Mouse (Mus musculus) limb, embryonic 12.5 days (tissue): ENCODE measurements around the gene Arl15. TPM values are rescaled to one million over a fixed set of nuclear protein-coding genes. Genes with fewer than 3 reads are reported as not detected.

Source experiments
- ATAC-seq: fragments of 200-750 bp; cut with Nextera tagmentation; 2 replicates; pipeline ENCODE4 v1.8.0; 2017; ENCODE audit warnings: low read depth, moderate TSS enrichment; ENCODE audit not compliant: insufficient number of reproducible peaks, insufficient read depth, low FRiP score, low TSS enrichment
- H3K27ac ChIP-seq: fragments of 300-500 bp; sonication (generic); 2 replicates; pipeline ENCODE4 v1.5.1; 2016; ENCODE audit warnings: mild to moderate bottlenecking, moderate library complexity
- H3K27me3 ChIP-seq: fragments of 300-500 bp; sonication (generic); 2 replicates; pipeline ENCODE4 v1.6.1; 2016; ENCODE audit warnings: mild to moderate bottlenecking, moderate library complexity
- H3K36me3 ChIP-seq: fragments of 300-500 bp; sonication (generic); 2 replicates; pipeline ENCODE4 v1.6.1; 2016; ENCODE audit warnings: mild to moderate bottlenecking, moderate library complexity
- H3K4me1 ChIP-seq: fragments of 300-500 bp; sonication (generic); replicated peaks from 2 replicates; pipeline ENCODE4 v1.6.1; 2016
- H3K4me2 ChIP-seq: fragments of 300-500 bp; sonication (generic); 2 replicates; pipeline ENCODE4 v1.6.1; 2016; ENCODE audit warnings: mild to moderate bottlenecking, moderate library complexity
- H3K4me3 ChIP-seq: fragments of 300-500 bp; sonication (generic); replicated peaks from 2 replicates; pipeline ENCODE4 v1.5.1; 2016; ENCODE audit warnings: mild to moderate bottlenecking
- H3K9ac ChIP-seq: fragments of 300-500 bp; sonication (generic); replicated peaks from 2 replicates; pipeline ENCODE4 v1.6.1; 2016; ENCODE audit warnings: mild to moderate bottlenecking, moderate library complexity
- H3K9me3 ChIP-seq: fragments of 300-500 bp; sonication (generic); 2 replicates; pipeline ENCODE4 v1.6.1; 2016; ENCODE audit warnings: mild to moderate bottlenecking, moderate library complexity
- WGBS: fragments of 180-500 bp; shearing (Covaris S2); methylation state at CpG from one replicate; pipeline ENCODE4 v1.1.7; 2016; 5-methylcytosine and 5-hydroxymethylcytosine counted together
- polyA plus RNA-seq: library from polyadenylated mRNA; unstranded; fragments of >200 nt; fragmentation: Nextera tagmentation; extraction: Ambion mirVana; gene quantifications from 2 replicates; pipeline ENCODE4 v1.2.1, GENCODE M21; 2016

Arl15 gene
- polyA plus RNA-seq, 1 experiment from 2014 or later, result 17.4 TPM

GRCm38 (mm10) chr13:113972401-113972800, 178.1 kb downstream of the Arl15 start:
- ATAC-seq, result no peak
- H3K9ac ChIP-seq, result no peak overlapping the region

GRCm38 (mm10) chr13:113974866-113975265, 180.6 kb downstream of the Arl15 start:
- no peaks in the 10 kb centered on the region for H3K36me3 ChIP-seq

More at GRCm38 (mm10) chr13:113972401-113972800, 178.1 kb downstream of the Arl15 start:
- H3K9me3 ChIP-seq, result no peaks in the 10 kb centered on the region
- no peak overlapping the region for H3K4me3 ChIP-seq
- peaks cover 29% of the 10 kb centered on the region for H3K4me1 ChIP-seq
- H3K27me3 ChIP-seq, result no peaks in the 10 kb centered on the region
- peaks cover 16% of the 10 kb centered on the region for H3K36me3 ChIP-seq
- H3K27ac ChIP-seq, result no peak overlapping the region
- 67% methylated on average over 7 of the region's 7 CpGs for WGBS
- H3K4me2 ChIP-seq, result no peak overlapping the region

GRCm38 (mm10) chr13:113975722-113976121, 181.4 kb downstream of the Arl15 start:
- WGBS, result 24% methylated on average over 6 of the region's 6 CpGs
- Histone ChIP-seq H3K9ac (no peak overlapping the region), H3K9me3 (no peaks in the 10 kb centered on the region), H3K4me1 (peaks cover 35% of the 10 kb centered on the region), H3K36me3 (no peaks in the 10 kb centered on the region), H3K27ac (0 out of 2 replicates have a peak overlapping the region, but pooled peaks have one; percentile 12), H3K4me2 (no peak overlapping the region), H3K27me3 (no peaks in the 10 kb centered on the region), H3K4me3 (no peak overlapping the region)
- no peak for ATAC-seq

More at GRCm38 (mm10) chr13:113974866-113975265, 180.6 kb downstream of the Arl15 start:
- WGBS, result 84% methylated on average over 1 of the region's 1 CpGs
- Histone ChIP-seq H3K27me3 (no peaks in the 10 kb centered on the region), H3K4me3 (no peak overlapping the region), H3K4me2 (no peak overlapping the region), H3K27ac (no peak overlapping the region), H3K9ac (no peak overlapping the region), H3K4me1 (peaks cover 29% of the 10 kb centered on the region), H3K9me3 (no peaks in the 10 kb centered on the region)
- ATAC-seq, result no peak

- peaks cover 39% of the 10 kb centered on the region for H3K4me1 ChIP-seq
- no peak overlapping the region for H3K27ac ChIP-seq
- H3K9me3 ChIP-seq, result no peaks in the 10 kb centered on the region
- ATAC-seq, result no peak
- no peak overlapping the region for H3K9ac ChIP-seq
- H3K27me3 ChIP-seq, result no peaks in the 10 kb centered on the region
- H3K4me3 ChIP-seq, result no peak overlapping the region
- 75% methylated on average over 4 of the region's 4 CpGs for WGBS
- H3K36me3 ChIP-seq, result no peaks in the 10 kb centered on the region
- H3K4me2 ChIP-seq, result no peak overlapping the region
These were observed 182.6 kb downstream of the Arl15 start for GRCm38 (mm10) chr13:113976936-113977335.

GRCm38 (mm10) chr13:113980739-113981460, 186.6 kb downstream of the Arl15 start:
- no peaks in the 10 kb centered on the region for H3K27me3 ChIP-seq
- H3K4me1 ChIP-seq, result peaks cover 27% of the 10 kb centered on the region
- WGBS, result 12% methylated on average over 15 of the region's 15 CpGs
- no peak overlapping the region for H3K9ac ChIP-seq
- peak overlapping the region; percentile 34; the same call in 1 of the 2 replicates for H3K4me2 ChIP-seq
- no peak overlapping the region for H3K27ac ChIP-seq
- no peaks in the 10 kb centered on the region for H3K9me3 ChIP-seq
- no peaks in the 10 kb centered on the region for H3K36me3 ChIP-seq
- no peak overlapping the region for H3K4me3 ChIP-seq
- no peak for ATAC-seq

GRCm38 (mm10) chr13:113981461-113982000, 187.2 kb downstream of the Arl15 start:
- Histone ChIP-seq H3K27me3 (no peaks in the 10 kb centered on the region), H3K9me3 (no peaks in the 10 kb centered on the region), H3K27ac (no peak overlapping the region), H3K9ac (no peak overlapping the region), H3K4me2 (peak overlapping the region; percentile 34), H3K4me3 (no peak overlapping the region), H3K36me3 (no peaks in the 10 kb centered on the region), H3K4me1 (peaks cover 24% of the 10 kb centered on the region)
- no peak for ATAC-seq
- WGBS, result 8% methylated on average over 9 of the region's 9 CpGs

GRCm38 (mm10) chr13:113983633-113984032, 189.3 kb downstream of the Arl15 start:
- Histone ChIP-seq H3K4me1 (peaks cover 24% of the 10 kb centered on the region), H3K4me2 (no peak overlapping the region), H3K27ac (no peak overlapping the region), H3K9me3 (no peaks in the 10 kb centered on the region), H3K36me3 (no peaks in the 10 kb centered on the region), H3K9ac (no peak overlapping the region), H3K27me3 (no peaks in the 10 kb centered on the region), H3K4me3 (no peak overlapping the region)
- WGBS, result 40% methylated on average over 6 of the region's 6 CpGs
- ATAC-seq, result no peak

- H3K27ac ChIP-seq, result no peak overlapping the region
- no peaks in the 10 kb centered on the region for H3K36me3 ChIP-seq
- H3K4me3 ChIP-seq, result no peak overlapping the region
- ATAC-seq, result no peak
- no peak overlapping the region for H3K4me2 ChIP-seq
- no peaks in the 10 kb centered on the region; the same call in 1 of the 2 replicates for H3K9me3 ChIP-seq
- 96% methylated on average over 4 of the region's 4 CpGs for WGBS
- peaks cover 24% of the 10 kb centered on the region for H3K4me1 ChIP-seq
- H3K27me3 ChIP-seq, result no peaks in the 10 kb centered on the region
- no peak overlapping the region for H3K9ac ChIP-seq
These were observed 190.2 kb downstream of the Arl15 start for GRCm38 (mm10) chr13:113984491-113984890.

- 91% methylated on average over 13 of the region's 13 CpGs for WGBS
- Histone ChIP-seq H3K9ac (no peak overlapping the region), H3K9me3 (no peaks in the 10 kb centered on the region; the same call in 1 of the 2 replicates), H3K4me1 (peaks cover 6% of the 10 kb centered on the region; the same call in 1 of the 2 replicates), H3K4me2 (no peak overlapping the region), H3K4me3 (no peak overlapping the region), H3K27ac (no peak overlapping the region), H3K27me3 (no peaks in the 10 kb centered on the region), H3K36me3 (no peaks in the 10 kb centered on the region)
- no peak for ATAC-seq
These were observed 192.7 kb downstream of the Arl15 start for GRCm38 (mm10) chr13:113986864-113987562.

GRCm38 (mm10) chr13:113990247-113990646, 195.9 kb downstream of the Arl15 start:
- 92% methylated on average over 3 of the region's 3 CpGs for WGBS
- Histone ChIP-seq H3K9me3 (no peaks in the 10 kb centered on the region; the same call in 1 of the 2 replicates), H3K9ac (no peak overlapping the region)

GRCm38 (mm10) chr13:113990701-113991100, 196.4 kb downstream of the Arl15 start:
- H3K36me3 ChIP-seq, result no peaks in the 10 kb centered on the region
- H3K4me3 ChIP-seq, result no peak overlapping the region
- H3K27ac ChIP-seq, result no peak overlapping the region

More at GRCm38 (mm10) chr13:113990247-113990646, 195.9 kb downstream of the Arl15 start:
- Histone ChIP-seq H3K4me2 (no peak overlapping the region), H3K27me3 (no peaks in the 10 kb centered on the region), H3K4me3 (no peak overlapping the region), H3K36me3 (no peaks in the 10 kb centered on the region), H3K4me1 (no peaks in the 10 kb centered on the region), H3K27ac (no peak overlapping the region)
- no peak for ATAC-seq

More at GRCm38 (mm10) chr13:113990701-113991100, 196.4 kb downstream of the Arl15 start:
- no peak overlapping the region for H3K9ac ChIP-seq
- WGBS, result 79% methylated on average over 10 of the region's 10 CpGs
- H3K4me2 ChIP-seq, result no peak overlapping the region
- no peak for ATAC-seq
- H3K27me3 ChIP-seq, result no peaks in the 10 kb centered on the region
- no peaks in the 10 kb centered on the region for H3K4me1 ChIP-seq
- no peaks in the 10 kb centered on the region; the same call in 1 of the 2 replicates for H3K9me3 ChIP-seq
